Mouse (Mus musculus) embryonic facial prominence, embryonic 13.5 days (tissue): ENCODE results near the gene Gm49403. TPM values are rescaled to one million over a fixed set of nuclear protein-coding genes. Genes with fewer than 3 reads are reported as not detected.
A peak's percentile ranks its signal among the peaks of the same experiment; 100 is the strongest.

Experiments used
- ATAC-seq: fragments of 200-750 bp; cut with Nextera tagmentation; 2 replicates; pipeline ENCODE4 v1.8.0; 2017; ENCODE audit warnings: low read depth; ENCODE audit not compliant: insufficient number of reproducible peaks, insufficient read depth, low FRiP score, low TSS enrichment
- H3K27ac ChIP-seq: fragments of 300-500 bp; sonication (generic); 2 replicates; pipeline ENCODE4 v1.5.1; 2015; ENCODE audit warnings: moderate library complexity, mild to moderate bottlenecking, inconsistent platforms
- H3K27me3 ChIP-seq: fragments of 300-500 bp; sonication (generic); 2 replicates; pipeline ENCODE4 v1.6.1; 2015; ENCODE audit warnings: mild to moderate bottlenecking, inconsistent platforms
- H3K36me3 ChIP-seq: fragments of 300-500 bp; sonication (generic); 2 replicates; pipeline ENCODE4 v1.6.1; 2015; ENCODE audit warnings: mild to moderate bottlenecking, inconsistent platforms
- H3K4me1 ChIP-seq: fragments of 300-500 bp; sonication (generic); 2 replicates; pipeline ENCODE4 v1.6.1; 2015; ENCODE audit warnings: inconsistent platforms
- H3K4me2 ChIP-seq: fragments of 300-500 bp; sonication (generic); 2 replicates; pipeline ENCODE4 v1.6.1; 2015; ENCODE audit warnings: moderate library complexity, mild to moderate bottlenecking, inconsistent platforms
- H3K4me3 ChIP-seq: fragments of 300-500 bp; sonication (generic); 2 replicates; pipeline ENCODE4 v1.5.1; 2015; ENCODE audit warnings: mild to moderate bottlenecking, inconsistent platforms
- H3K9ac ChIP-seq: fragments of 300-500 bp; sonication (generic); 2 replicates; pipeline ENCODE4 v1.6.1; 2015; ENCODE audit warnings: mild to moderate bottlenecking, inconsistent platforms
- H3K9me3 ChIP-seq: fragments of 300-500 bp; sonication (generic); 2 replicates; pipeline ENCODE4 v1.6.1; 2016; ENCODE audit warnings: inconsistent platforms
- WGBS: fragments of 180-500 bp; shearing (Covaris S2); methylation state at CpG from one replicate; pipeline ENCODE4 v1.1.7; 2015; ENCODE audit warnings: mixed read lengths; 5-methylcytosine and 5-hydroxymethylcytosine counted together
- polyA plus RNA-seq: library from polyadenylated mRNA; unstranded; fragments of >200 nt; fragmentation: Nextera tagmentation; extraction: Ambion mirVana; gene quantifications from 2 replicates; pipeline ENCODE4 v1.2.1, GENCODE M21; 2015

Gene Gm49403
- polyA plus RNA-seq, 1 experiment from 2014 or later = not detected

DNA sequence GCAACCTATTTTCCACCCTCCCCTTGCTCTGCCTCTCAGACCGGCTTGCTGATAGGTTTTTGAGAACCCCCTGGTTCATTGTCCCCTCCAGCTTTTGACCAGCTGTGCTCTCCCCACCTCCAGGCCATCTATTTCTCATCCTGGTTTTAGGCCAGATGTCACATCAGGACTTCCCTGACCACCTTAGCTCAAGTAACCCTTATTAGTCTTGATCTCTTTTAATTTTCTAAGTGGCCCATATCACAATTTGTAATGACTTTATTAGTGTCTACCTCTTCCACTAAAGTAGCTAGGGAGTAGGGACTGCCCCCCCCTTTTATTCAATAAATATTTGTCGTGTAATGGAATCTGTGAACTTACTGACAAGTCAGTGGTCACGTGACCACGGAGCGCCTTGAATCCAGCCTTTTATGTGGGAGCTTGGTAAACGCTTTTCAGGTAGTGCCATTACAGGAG, 37.1 kb downstream of the Gm49403 start:
- peak overlapping the region; percentile 89 for H3K27ac ChIP-seq
- peak overlapping the region; percentile 82 for H3K4me3 ChIP-seq
- H3K36me3 ChIP-seq = peaks cover 25% of the 10 kb centered on the region
- no peaks in the 10 kb centered on the region for H3K27me3 ChIP-seq
- no peak; the same call in 1 of the 2 replicates for ATAC-seq
- under 1% methylated on average over 6 of the region's 6 CpGs for WGBS
- H3K9ac ChIP-seq = peak overlapping the region; percentile 84
- no peaks in the 10 kb centered on the region for H3K9me3 ChIP-seq
- peaks cover 17% of the 10 kb centered on the region for H3K4me1 ChIP-seq
- H3K4me2 ChIP-seq = peak overlapping the region; percentile 76

DNA sequence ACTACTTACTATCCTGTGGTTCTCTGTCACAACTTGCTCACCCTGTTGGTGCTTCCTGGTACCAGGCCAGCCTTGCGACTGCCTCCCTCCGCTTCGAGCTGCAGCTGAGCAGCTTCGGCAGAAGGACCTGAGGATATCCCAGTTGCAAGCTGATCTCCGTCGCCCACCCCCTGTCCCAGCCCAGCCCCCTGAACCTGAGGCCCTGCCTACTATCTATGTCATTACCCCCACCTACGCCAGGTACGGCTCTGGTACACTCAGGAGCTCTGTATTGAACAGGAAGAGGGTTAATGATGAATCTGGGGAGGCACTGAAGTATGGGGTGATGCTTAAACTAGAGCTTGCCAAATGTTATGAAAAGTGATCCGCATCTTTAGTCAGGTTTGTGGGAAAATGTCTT, 38.0 kb downstream of the Gm49403 start:
- peak overlapping the region; percentile 82 for H3K4me3 ChIP-seq
- no peak for ATAC-seq
- no peaks in the 10 kb centered on the region for H3K27me3 ChIP-seq
- H3K36me3 ChIP-seq = peaks cover 24% of the 10 kb centered on the region
- H3K4me1 ChIP-seq = peaks cover 17% of the 10 kb centered on the region
- H3K9ac ChIP-seq = peak overlapping the region; percentile 84; the same call in 1 of the 2 replicates
- H3K27ac ChIP-seq = no peak overlapping the region
- no peaks in the 10 kb centered on the region for H3K9me3 ChIP-seq
- WGBS = 47% methylated on average over 9 of the region's 9 CpGs
- H3K4me2 ChIP-seq = peak overlapping the region; percentile 76

DNA sequence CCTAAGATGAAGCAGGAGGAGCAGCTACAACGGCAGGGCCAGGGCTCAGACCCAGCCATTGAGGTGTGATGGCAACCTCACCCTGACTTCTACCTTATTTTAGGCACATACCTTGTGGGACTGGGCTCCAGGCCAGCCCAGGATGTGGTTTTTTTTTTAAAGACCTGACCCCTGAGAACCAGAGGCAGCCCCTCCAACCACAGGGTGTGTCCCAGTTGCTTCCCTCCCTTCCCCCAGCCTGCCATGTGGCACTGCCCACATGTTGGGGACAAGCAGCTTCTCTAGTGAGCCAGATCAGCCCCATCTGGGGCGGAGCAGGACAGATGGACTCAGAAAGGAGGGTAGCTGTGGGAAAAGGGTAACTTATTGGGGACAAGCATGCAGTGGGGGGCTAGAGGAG, 43.0 kb downstream of the Gm49403 start:
- Histone ChIP-seq H3K4me2 (no peak overlapping the region), H3K27me3 (no peaks in the 10 kb centered on the region), H3K9me3 (no peaks in the 10 kb centered on the region), H3K4me1 (peaks cover 22% of the 10 kb centered on the region), H3K4me3 (no peak overlapping the region), H3K27ac (no peak overlapping the region), H3K9ac (no peak overlapping the region), H3K36me3 (peaks cover 41% of the 10 kb centered on the region)
- ATAC-seq = no peak
- WGBS = 89% methylated on average over 2 of the region's 2 CpGs

DNA sequence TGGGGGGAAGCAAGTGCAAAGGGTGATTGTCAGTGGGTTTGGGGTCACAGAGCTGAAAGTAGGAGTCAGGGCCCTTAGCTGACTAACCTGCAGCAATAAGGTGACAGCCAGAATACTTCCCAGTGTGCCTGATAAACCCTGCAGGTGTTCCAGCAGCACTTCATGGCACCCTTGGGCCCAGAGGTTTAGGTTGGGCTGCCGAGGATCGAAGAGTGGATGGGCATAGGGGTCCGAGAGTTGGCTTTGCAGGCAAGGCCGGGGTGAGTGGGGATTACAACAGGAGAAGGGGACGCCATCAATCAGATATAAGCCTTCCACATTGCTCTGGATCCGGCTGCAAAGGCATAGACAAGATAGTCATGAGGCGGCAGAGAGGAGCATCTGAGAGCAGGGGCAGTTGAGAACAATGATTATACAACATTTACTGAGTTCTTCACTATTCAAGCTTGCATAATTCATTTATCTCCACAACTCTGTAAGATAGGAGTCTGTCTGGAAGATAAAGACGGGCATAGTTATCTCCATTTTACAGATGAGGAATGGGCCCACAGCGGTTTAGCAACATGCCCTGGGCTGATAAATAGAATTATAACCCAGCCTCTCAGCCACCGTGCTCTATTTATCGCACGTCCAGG, 44.3 kb downstream of the Gm49403 start:
- WGBS = 89% methylated on average over 12 of the region's 12 CpGs
- H3K27ac ChIP-seq = no peak overlapping the region

DNA sequence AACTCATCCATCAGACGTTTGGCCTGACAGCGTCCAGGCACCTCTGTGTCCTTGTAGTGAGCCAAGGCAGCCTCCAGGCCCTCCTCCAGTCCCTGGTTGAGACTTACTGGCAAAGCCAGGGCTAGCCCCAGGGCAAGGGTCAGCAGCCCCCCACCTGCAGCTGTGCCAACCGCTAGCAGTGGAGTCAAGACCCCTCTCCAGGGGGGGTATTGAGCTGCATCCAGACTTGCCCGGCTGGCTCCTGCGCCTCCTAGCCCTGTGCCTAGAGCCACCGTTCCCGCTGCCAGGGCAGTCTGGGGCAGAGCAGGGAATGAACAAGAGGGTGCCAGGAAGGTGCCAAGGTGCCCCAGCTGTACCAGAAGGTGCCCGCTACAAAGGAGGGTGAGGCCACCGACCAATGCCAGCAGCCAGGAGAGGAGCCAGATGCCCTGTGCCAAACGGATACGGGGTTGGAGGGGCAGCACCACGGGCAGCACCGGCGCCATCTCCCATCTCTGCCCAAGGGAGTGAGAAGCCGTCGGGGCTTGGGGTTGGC, 45.0 kb downstream of the Gm49403 start:
- Histone ChIP-seq H3K4me1 (peaks cover 20% of the 10 kb centered on the region), H3K27ac (peak overlapping the region; percentile 76), H3K36me3 (peaks cover 49% of the 10 kb centered on the region), H3K27me3 (no peaks in the 10 kb centered on the region), H3K9ac (peak overlapping the region; percentile 89), H3K4me3 (peak overlapping the region; percentile 77), H3K9me3 (no peaks in the 10 kb centered on the region), H3K4me2 (peak overlapping the region; percentile 78)
- ATAC-seq = no peak; the same call in 1 of the 2 replicates
- 19% methylated on average over 16 of the region's 16 CpGs for WGBS

More for the DNA sequence above, 44.3 kb downstream of the Gm49403 start:
- Histone ChIP-seq H3K4me1 (peaks cover 20% of the 10 kb centered on the region), H3K9me3 (no peaks in the 10 kb centered on the region), H3K9ac (no peak overlapping the region), H3K36me3 (peaks cover 42% of the 10 kb centered on the region), H3K4me2 (no peak overlapping the region), H3K27me3 (no peaks in the 10 kb centered on the region), H3K4me3 (no peak overlapping the region)
- no peak for ATAC-seq

DNA sequence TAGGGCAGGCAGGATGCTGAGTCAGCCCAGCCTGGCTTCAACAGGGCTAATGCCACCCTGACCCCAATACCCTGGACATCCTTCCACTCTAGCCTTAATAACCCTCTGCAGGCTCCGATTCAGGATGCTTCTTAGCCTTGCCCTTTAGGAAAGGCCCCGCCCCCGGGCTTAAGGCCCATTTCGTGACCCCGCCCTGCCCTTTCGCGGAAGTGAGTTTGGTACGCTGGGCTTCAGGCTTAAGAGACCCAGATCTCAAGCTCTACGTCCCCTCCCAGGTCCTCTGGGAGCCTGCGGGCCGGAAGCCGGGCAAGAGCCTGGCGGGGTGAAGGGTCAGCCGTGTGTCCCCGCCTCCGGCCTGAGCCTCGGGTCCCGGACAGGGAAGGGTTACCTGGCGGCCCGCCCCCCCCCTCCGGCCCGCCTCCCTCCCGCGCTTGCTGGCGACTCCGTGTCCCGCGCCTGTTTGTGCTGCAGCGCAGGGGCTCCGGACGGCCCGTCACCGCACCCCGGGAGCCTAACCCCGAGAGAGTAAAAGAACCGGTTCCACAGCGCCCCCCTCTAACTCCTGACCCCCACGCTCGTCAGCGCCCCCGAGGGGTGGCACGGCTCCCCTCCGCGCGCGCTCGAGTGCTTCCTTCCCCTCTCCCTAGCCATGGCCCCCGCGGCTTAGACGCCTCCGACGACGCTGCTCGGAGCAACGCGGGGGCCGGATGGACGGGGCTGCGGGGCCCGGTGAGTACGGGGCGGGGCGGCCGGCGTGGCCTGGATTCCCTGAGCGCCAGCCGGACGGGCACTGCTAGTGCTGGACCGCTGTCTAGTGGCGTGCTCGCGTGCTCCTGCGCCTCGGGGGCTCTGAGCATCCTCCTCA, 45.7 kb downstream of the Gm49403 start, which contains the start of the genes Rom1 and Eml3:
Gene Rom1 (minus strand): TSS at position 133 of the 865 bp plus-strand sequence.
Gene Eml3 (plus strand): TSS at position 329 of the 865 bp plus-strand sequence.
- peak within 1 kb of the TSS; percentile 77 for H3K4me3 ChIP-seq
- under 1% methylated on average over 67 of the region's 74 CpGs for WGBS
- H3K27ac ChIP-seq = peak within 1 kb of the TSS; percentile 76
- H3K9me3 ChIP-seq = no peaks in the 10 kb centered on the region
- H3K4me2 ChIP-seq = peak within 1 kb of the TSS; percentile 78
- H3K4me1 ChIP-seq = peaks cover 20% of the 10 kb centered on the region
- H3K27me3 ChIP-seq = no peaks in the 10 kb centered on the region
- H3K9ac ChIP-seq = peak within 1 kb of the TSS; percentile 89
- peak; percentile 61 for ATAC-seq
- H3K36me3 ChIP-seq = peaks cover 56% of the 10 kb centered on the region

DNA sequence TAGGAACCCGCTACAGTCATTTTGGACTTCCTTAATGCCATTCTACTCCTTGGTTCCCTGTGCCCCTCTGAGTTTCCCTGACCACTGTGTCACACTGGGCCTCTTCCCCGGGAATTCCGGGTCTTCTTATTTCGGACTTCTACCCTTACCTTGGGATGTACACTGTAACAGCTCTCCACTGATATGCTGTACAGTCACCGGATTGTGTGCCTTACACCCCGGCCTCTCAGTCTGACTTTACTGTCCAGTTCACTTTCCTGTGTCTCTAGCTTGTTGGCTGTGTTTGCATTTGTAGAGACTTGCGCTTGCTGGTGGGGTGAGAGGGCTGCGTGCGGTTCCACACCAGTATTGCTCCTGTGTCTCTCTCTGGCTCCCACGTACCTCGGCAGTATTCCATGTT, 46.4 kb downstream of the Gm49403 start:
- Histone ChIP-seq H3K27ac (no peak overlapping the region), H3K4me3 (peak overlapping the region; percentile 77), H3K4me2 (peak overlapping the region; percentile 78), H3K4me1 (peaks cover 20% of the 10 kb centered on the region), H3K9ac (peak overlapping the region; percentile 89), H3K27me3 (no peaks in the 10 kb centered on the region), H3K9me3 (no peaks in the 10 kb centered on the region), H3K36me3 (peaks cover 62% of the 10 kb centered on the region)
- 8% methylated on average over 11 of the region's 11 CpGs for WGBS
- ATAC-seq = no peak

DNA sequence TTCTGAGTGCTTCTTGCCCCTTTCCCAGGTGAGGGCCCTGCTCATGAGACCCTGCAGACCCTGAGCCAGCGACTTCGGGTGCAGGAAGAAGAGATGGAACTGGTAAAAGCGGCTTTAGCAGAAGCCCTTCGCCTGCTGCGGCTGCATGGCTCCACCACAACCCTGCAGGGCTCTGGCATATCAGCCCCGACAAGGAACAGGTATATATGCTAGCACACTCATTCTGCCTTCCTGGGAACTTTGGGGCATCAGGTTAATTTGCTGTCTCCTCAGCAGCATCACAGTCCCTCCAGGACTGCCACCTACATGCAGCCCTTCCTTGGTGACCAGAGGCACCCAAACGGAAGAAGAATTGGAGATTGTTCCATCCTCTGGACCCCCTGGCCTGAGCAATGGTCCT, 47.0 kb downstream of the Gm49403 start:
- H3K27ac ChIP-seq = no peak overlapping the region

DNA sequence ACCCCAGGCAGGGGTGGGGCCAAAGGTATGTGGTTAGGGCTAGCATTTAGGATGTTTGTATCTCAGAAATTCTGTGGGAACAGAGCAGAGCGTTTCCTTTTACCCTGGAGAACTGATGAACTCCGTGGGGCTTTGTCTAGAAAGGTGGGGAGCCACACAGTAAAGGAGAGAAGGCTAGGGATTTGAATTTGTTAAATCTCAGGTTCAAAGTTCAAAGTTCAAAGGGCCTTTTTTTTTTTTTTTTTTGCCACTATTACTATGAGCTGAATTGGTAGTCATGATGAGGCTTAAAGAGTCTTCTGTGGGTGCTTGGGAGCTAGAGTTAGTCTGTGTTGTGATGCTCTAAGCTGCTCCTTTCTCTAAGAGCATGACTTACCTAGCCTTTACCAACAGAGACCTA, 53.0 kb downstream of the Gm49403 start:
- ATAC-seq = no peak
- H3K9ac ChIP-seq = no peak overlapping the region
- H3K27me3 ChIP-seq = no peaks in the 10 kb centered on the region
- H3K4me3 ChIP-seq = no peak overlapping the region
- 86% methylated on average over 2 of the region's 2 CpGs for WGBS
- peaks cover 15% of the 10 kb centered on the region for H3K4me1 ChIP-seq
- no peak overlapping the region for H3K27ac ChIP-seq
- no peak overlapping the region for H3K4me2 ChIP-seq
- peaks cover 74% of the 10 kb centered on the region for H3K36me3 ChIP-seq
- H3K9me3 ChIP-seq = no peaks in the 10 kb centered on the region

More for the DNA sequence above, 47.0 kb downstream of the Gm49403 start:
- Histone ChIP-seq H3K9ac (peak overlapping the region; percentile 89), H3K4me2 (peak overlapping the region; percentile 78), H3K36me3 (peaks cover 62% of the 10 kb centered on the region), H3K27me3 (no peaks in the 10 kb centered on the region), H3K4me1 (peaks cover 20% of the 10 kb centered on the region), H3K4me3 (peak overlapping the region; percentile 77), H3K9me3 (no peaks in the 10 kb centered on the region)
- ATAC-seq = no peak
- 71% methylated on average over 7 of the region's 7 CpGs for WGBS
